Mouse (Mus musculus) cortical plate, adult 2 months (tissue): ENCODE data around the gene Ak5.

Experiments
- CTCF ChIP-seq: fragments of 200-500 bp; IDR thresholded peaks from 2 replicates; pipeline ENCODE4 v1.5.1; 2011; ENCODE audit warnings: mild to moderate bottlenecking, control low read depth, low read length; ENCODE audit not compliant: insufficient read depth; ENCODE audit errors: extremely low read depth
- POLR2A ChIP-seq: fragments of 200-500 bp; IDR thresholded peaks from 2 replicates; pipeline ENCODE4 v1.6.1; 2011; ENCODE audit warnings: mild to moderate bottlenecking, low read length, control low read depth; ENCODE audit not compliant: insufficient read depth; ENCODE audit errors: extremely low read depth

- TF ChIP-seq CTCF (no peak), POLR2A (no peak)
Measured at GRCm38 (mm10) chr3:152484206-152484605, 184.0 kb downstream of the Ak5 start.
